Mouse (Mus musculus) limb, embryonic 14.5 days (tissue): ENCODE measurements around the gene Irf5. TPM values are rescaled to one million over a fixed set of nuclear protein-coding genes. Genes with fewer than 3 reads are reported as not detected.

Experiments used
- ATAC-seq: fragments of 200-750 bp; cut with Nextera tagmentation; 2 replicates; pipeline ENCODE4 v1.8.0; 2017; ENCODE audit warnings: low read depth, moderate number of reproducible peaks, moderate TSS enrichment; ENCODE audit not compliant: low FRiP score
- DNase-seq: peaks from one replicate; pipeline ENCODE4 v3.0.0-alpha.2; 2015; ENCODE audit warnings: low spot score
- H3K27ac ChIP-seq: fragments of 300-500 bp; sonication (generic); replicated peaks from 2 replicates; pipeline ENCODE4 v1.5.1; 2014; ENCODE audit warnings: low read depth, mild to moderate bottlenecking, low read length, moderate library complexity, mixed read lengths
- H3K27me3 ChIP-seq: fragments of 300-500 bp; sonication (generic); 2 replicates; pipeline ENCODE4 v1.6.1; 2014; ENCODE audit warnings: low read length, mixed read lengths; ENCODE audit not compliant: control insufficient read depth, insufficient read depth
- H3K36me3 ChIP-seq: fragments of 300-500 bp; sonication (generic); 2 replicates; pipeline ENCODE4 v1.6.1; 2014; ENCODE audit warnings: mild to moderate bottlenecking, low read length, moderate library complexity, mixed read lengths; ENCODE audit not compliant: control insufficient read depth, insufficient read depth
- H3K4me1 ChIP-seq: fragments of 300-500 bp; sonication (generic); 2 replicates; pipeline ENCODE4 v1.6.1; 2014; ENCODE audit warnings: antibody characterized with exemption, low read length, mixed read lengths; ENCODE audit not compliant: control insufficient read depth, insufficient read depth
- H3K4me2 ChIP-seq: fragments of 300-500 bp; sonication (generic); replicated peaks from 2 replicates; pipeline ENCODE4 v1.6.1; 2014; ENCODE audit warnings: low read depth, mild to moderate bottlenecking, low read length, moderate library complexity; ENCODE audit not compliant: severe bottlenecking
- H3K4me3 ChIP-seq: fragments of 300-500 bp; sonication (generic); replicated peaks from 2 replicates; pipeline ENCODE4 v1.5.1; 2014; ENCODE audit warnings: low read length
- H3K9ac ChIP-seq: fragments of 300-500 bp; sonication (generic); 2 replicates; pipeline ENCODE4 v1.6.1; 2014; ENCODE audit warnings: mild to moderate bottlenecking, low read depth, low read length, moderate library complexity; ENCODE audit not compliant: severe bottlenecking
- H3K9me3 ChIP-seq: fragments of 300-500 bp; sonication (generic); 2 replicates; pipeline ENCODE4 v1.6.1; 2016; ENCODE audit warnings: low read length; ENCODE audit not compliant: control insufficient read depth
- POLR2A ChIP-seq: fragments of 200-500 bp; IDR thresholded peaks from 2 replicates; pipeline ENCODE4 v1.8.0; 2012; ENCODE audit warnings: inconsistent platforms, mild to moderate bottlenecking, moderate library complexity, borderline replicate concordance; ENCODE audit not compliant: insufficient read depth, insufficient read length; ENCODE audit errors: extremely low read depth
- WGBS: fragments of 180-500 bp; shearing (Covaris S2); extraction: QIAGEN DNeasy Blood & Tissue Kit; methylation state at CpG from one replicate; pipeline ENCODE4 v1.1.7; 2014; 5-methylcytosine and 5-hydroxymethylcytosine counted together
- polyA plus RNA-seq, 2 experiments: library from polyadenylated mRNA; depleted of rRNA in 1 of 2; stranded (reverse) in 1 of 2; unstranded in 1 of 2; fragments of >200 nt; fragmentation: Nextera tagmentation in 1 of 2; extraction: Ambion mirVana in 1 of 2; gene quantifications; 2 replicates each; pipeline versions ENCODE4 v1.2.1 to v1.2.3; 2012 to 2014

The Irf5 gene
- polyA plus RNA-seq, 2 experiments, result 4.4 to 4.8 TPM

GRCm38 (mm10) chr6:29496270-29496669 is 30.2 kb upstream of the Irf5 start:
- no peak for TF ChIP-seq POLR2A
- Histone ChIP-seq H3K4me3 (no peak overlapping the region), H3K36me3 (peaks cover 44% of the 10 kb centered on the region), H3K27ac (no peak overlapping the region), H3K9me3 (no peaks in the 10 kb centered on the region), H3K4me1 (no peaks in the 10 kb centered on the region), H3K27me3 (no peaks in the 10 kb centered on the region), H3K4me2 (no peak overlapping the region), H3K9ac (no peak overlapping the region)
- DNase-seq (no peak), ATAC-seq (no peak)
- WGBS, result 33% methylated on average over 23 of the region's 25 CpGs

- Histone ChIP-seq H3K27ac (no peak overlapping the region), H3K9ac (no peak overlapping the region), H3K27me3 (no peaks in the 10 kb centered on the region), H3K36me3 (peaks cover 39% of the 10 kb centered on the region), H3K4me3 (no peak overlapping the region), H3K4me2 (no peak overlapping the region), H3K9me3 (no peaks in the 10 kb centered on the region), H3K4me1 (no peaks in the 10 kb centered on the region)
- WGBS, result 65% methylated on average over 2 of the region's 2 CpGs
- no peak for TF ChIP-seq POLR2A
- ATAC-seq (no peak), DNase-seq (no peak)
These were observed 28.6 kb upstream of the Irf5 start for GRCm38 (mm10) chr6:29497791-29498190.

GRCm38 (mm10) chr6:29500177-29500576 is 26.2 kb upstream of the Irf5 start:
- Histone ChIP-seq H3K27ac (no peak overlapping the region), H3K36me3 (peaks cover 33% of the 10 kb centered on the region), H3K4me2 (no peak overlapping the region), H3K27me3 (no peaks in the 10 kb centered on the region), H3K9ac (no peak overlapping the region), H3K9me3 (no peaks in the 10 kb centered on the region), H3K4me1 (no peaks in the 10 kb centered on the region), H3K4me3 (no peak overlapping the region)
- no peak for ATAC-seq
- DNase-seq, result no peak
- 91% methylated on average over 7 of the region's 7 CpGs for WGBS
- TF ChIP-seq POLR2A, result no peak

- Histone ChIP-seq H3K27ac (no peak overlapping the region), H3K4me2 (no peak overlapping the region), H3K4me3 (no peak overlapping the region), H3K36me3 (peaks cover 32% of the 10 kb centered on the region), H3K9ac (no peak overlapping the region), H3K4me1 (no peaks in the 10 kb centered on the region), H3K27me3 (no peaks in the 10 kb centered on the region), H3K9me3 (no peaks in the 10 kb centered on the region)
- DNase-seq, result no peak
- no peak for TF ChIP-seq POLR2A
- ATAC-seq, result no peak
- 90% methylated on average over 6 of the region's 6 CpGs for WGBS
These were observed 25.6 kb upstream of the Irf5 start for GRCm38 (mm10) chr6:29500810-29501209.

- DNase-seq, result no peak
- no peak for TF ChIP-seq POLR2A
- Histone ChIP-seq H3K4me1 (peaks cover 5% of the 10 kb centered on the region; the same call in 1 of the 2 replicates), H3K9ac (no peak overlapping the region), H3K9me3 (no peaks in the 10 kb centered on the region), H3K4me3 (no peak overlapping the region), H3K4me2 (no peak overlapping the region), H3K27ac (no peak overlapping the region), H3K27me3 (no peaks in the 10 kb centered on the region), H3K36me3 (peaks cover 25% of the 10 kb centered on the region)
- ATAC-seq, result no peak
- WGBS, result 100% methylated on average over 1 of the region's 1 CpGs
These were observed 24.8 kb upstream of the Irf5 start for GRCm38 (mm10) chr6:29501599-29501998.

- whole genome bisulfite sequencing, result 83% methylated on average over 5 of the region's 5 CpGs
- TF ChIP-seq POLR2A, result no peak
- H3K27ac ChIP-seq, result no peak overlapping the region
- ATAC-seq (no peak), DNase-seq (no peak)
- peaks cover 5% of the 10 kb centered on the region; the same call in 1 of the 2 replicates for H3K36me3 ChIP-seq
- no peaks in the 10 kb centered on the region for H3K27me3 ChIP-seq
- H3K9ac ChIP-seq, result no peak overlapping the region
- H3K4me3 ChIP-seq, result no peak overlapping the region
- no peak overlapping the region for H3K4me2 ChIP-seq
- H3K9me3 ChIP-seq, result no peaks in the 10 kb centered on the region
- peaks cover 18% of the 10 kb centered on the region for H3K4me1 ChIP-seq
These were observed 20.9 kb upstream of the Irf5 start for GRCm38 (mm10) chr6:29505493-29505892.
